Mouse (Mus musculus) midbrain, embryonic 11.5 days (tissue): ENCODE measurements around the gene Ppm1g. TPM values are rescaled to one million over a fixed set of nuclear protein-coding genes. Genes with fewer than 3 reads are reported as not detected.
A peak's percentile ranks its signal among the peaks of the same experiment; 100 is the strongest.

ENCODE experiments used
- ATAC-seq: fragments of 200-750 bp; cut with Nextera tagmentation; 2 replicates; pipeline ENCODE4 v1.8.0; 2017; ENCODE audit warnings: moderate TSS enrichment, moderate library complexity; ENCODE audit not compliant: low FRiP score
- DNase-seq: peaks from one replicate; pipeline ENCODE4 v3.0.0; 2015; ENCODE audit warnings: low spot score; ENCODE audit errors: missing footprints
- H3K27ac ChIP-seq: fragments of 300-500 bp; sonication (generic); 2 replicates; pipeline ENCODE4 v1.5.1; 2014; ENCODE audit warnings: low read depth, low read length
- H3K27me3 ChIP-seq: fragments of 300-500 bp; sonication (generic); 2 replicates; pipeline ENCODE4 v1.6.1; 2014; ENCODE audit warnings: mild to moderate bottlenecking, low read length, moderate library complexity, mixed read lengths; ENCODE audit not compliant: control insufficient read depth, insufficient read depth
- H3K36me3 ChIP-seq: fragments of 300-500 bp; sonication (generic); 2 replicates; pipeline ENCODE4 v1.6.1; 2014; ENCODE audit warnings: mild to moderate bottlenecking, low read length, moderate library complexity, mixed read lengths; ENCODE audit not compliant: control insufficient read depth, insufficient read depth
- H3K4me1 ChIP-seq: fragments of 300-500 bp; sonication (generic); 2 replicates; pipeline ENCODE4 v1.6.1; 2014; ENCODE audit warnings: low read length; ENCODE audit not compliant: control insufficient read depth, insufficient read depth
- H3K4me2 ChIP-seq: fragments of 300-500 bp; sonication (generic); 2 replicates; pipeline ENCODE4 v1.6.1; 2014; ENCODE audit warnings: mild to moderate bottlenecking, moderate library complexity
- H3K4me3 ChIP-seq: fragments of 300-500 bp; sonication (generic); 2 replicates; pipeline ENCODE4 v1.5.1; 2014; ENCODE audit warnings: low read depth, low read length
- H3K9ac ChIP-seq: fragments of 300-500 bp; sonication (generic); 2 replicates; pipeline ENCODE4 v1.6.1; 2014; ENCODE audit warnings: low read length
- H3K9me3 ChIP-seq: fragments of 300-500 bp; sonication (generic); 2 replicates; pipeline ENCODE4 v1.6.1; 2016; ENCODE audit warnings: low read length; ENCODE audit not compliant: control insufficient read depth
- WGBS: fragments of 180-500 bp; shearing (Covaris S2); extraction: QIAGEN DNeasy Blood & Tissue Kit; methylation state at CpG from one replicate; pipeline ENCODE4 v1.1.7; 2014; 5-methylcytosine and 5-hydroxymethylcytosine counted together
- polyA plus RNA-seq: library from polyadenylated mRNA; unstranded; fragments of >200 nt; fragmentation: Nextera tagmentation; extraction: Ambion mirVana; gene quantifications from 2 replicates; pipeline ENCODE4 v1.2.1, GENCODE M21; 2014

Gene Ppm1g
- polyA plus RNA-seq, 1 experiment from 2014 or later = 164 TPM

- no peak overlapping the region for H3K27ac ChIP-seq
- 96% methylated on average over 12 of the region's 12 CpGs for WGBS
- ATAC-seq (no peak), DNase-seq (peak; percentile 28)
- peaks cover 33% of the 10 kb centered on the region for H3K36me3 ChIP-seq
- no peak overlapping the region for H3K4me2 ChIP-seq
- peaks cover 17% of the 10 kb centered on the region for H3K4me1 ChIP-seq
- peaks cover 4% of the 10 kb centered on the region for H3K9me3 ChIP-seq
- H3K4me3 ChIP-seq = no peak overlapping the region
- no peak overlapping the region for H3K9ac ChIP-seq
- H3K27me3 ChIP-seq = no peaks in the 10 kb centered on the region
Observed at GRCm38 (mm10) chr5:31197072-31197471, 23.4 kb downstream of the Ppm1g start.

- ATAC-seq (no peak), DNase-seq (peak; percentile 67)
- H3K4me2 ChIP-seq = no peak overlapping the region
- 94% methylated on average over 10 of the region's 10 CpGs for WGBS
- H3K27me3 ChIP-seq = no peaks in the 10 kb centered on the region
- peaks cover 20% of the 10 kb centered on the region for H3K4me1 ChIP-seq
- peaks cover 33% of the 10 kb centered on the region for H3K36me3 ChIP-seq
- H3K9ac ChIP-seq = no peak overlapping the region
- H3K9me3 ChIP-seq = peaks cover 4% of the 10 kb centered on the region
- no peak overlapping the region for H3K4me3 ChIP-seq
- H3K27ac ChIP-seq = no peak overlapping the region
Observed at GRCm38 (mm10) chr5:31196207-31196606, 24.3 kb downstream of the Ppm1g start.

GRCm38 (mm10) chr5:31195671-31196070, 24.8 kb downstream of the Ppm1g start:
- Histone ChIP-seq H3K4me2 (no peak overlapping the region), H3K9ac (no peak overlapping the region), H3K9me3 (peaks cover 4% of the 10 kb centered on the region), H3K27me3 (no peaks in the 10 kb centered on the region), H3K4me3 (no peak overlapping the region), H3K27ac (no peak overlapping the region), H3K4me1 (peaks cover 19% of the 10 kb centered on the region), H3K36me3 (peaks cover 34% of the 10 kb centered on the region)
- DNase-seq (peak; percentile 31), ATAC-seq (no peak)
- WGBS = 94% methylated on average over 4 of the region's 4 CpGs

- peak; percentile 74 for DNase-seq
- H3K4me1 ChIP-seq = peaks cover 16% of the 10 kb centered on the region
- H3K36me3 ChIP-seq = peaks cover 30% of the 10 kb centered on the region
- no peak overlapping the region for H3K27ac ChIP-seq
- 93% methylated on average over 16 of the region's 16 CpGs for WGBS
- no peak overlapping the region for H3K4me3 ChIP-seq
- H3K9me3 ChIP-seq = no peaks in the 10 kb centered on the region
- H3K27me3 ChIP-seq = no peaks in the 10 kb centered on the region
- peak overlapping the region; percentile 83 for H3K4me2 ChIP-seq
- ATAC-seq = no peak
- no peak overlapping the region for H3K9ac ChIP-seq
Observed at GRCm38 (mm10) chr5:31194486-31195485, 25.7 kb downstream of the Ppm1g start.

GRCm38 (mm10) chr5:31193631-31194281, 26.7 kb downstream of the Ppm1g start:
- Histone ChIP-seq H3K4me2 (peak overlapping the region; percentile 83), H3K36me3 (peaks cover 27% of the 10 kb centered on the region), H3K4me1 (peaks cover 16% of the 10 kb centered on the region), H3K9me3 (no peaks in the 10 kb centered on the region), H3K27ac (peak overlapping the region; percentile 61), H3K4me3 (peak overlapping the region; percentile 86), H3K27me3 (no peaks in the 10 kb centered on the region), H3K9ac (peak overlapping the region; percentile 95)
- WGBS = 14% methylated on average over 25 of the region's 25 CpGs
- DNase-seq (no peak), ATAC-seq (no peak)

GRCm38 (mm10) chr5:31192939-31193630, 27.4 kb downstream of the Ppm1g start, which contains the start of the genes Snx17 and Eif2b4:
Snx17 (plus strand) TSS chr5:31193227.
Eif2b4 (minus strand) TSS chr5:31193430.
- ATAC-seq (peak; percentile 97), DNase-seq (peak; percentile 100)
- H3K27me3 ChIP-seq = no peaks in the 10 kb centered on the region
- H3K27ac ChIP-seq = peak within 1 kb of the TSS; percentile 61
- H3K4me1 ChIP-seq = peaks cover 16% of the 10 kb centered on the region
- peaks cover 28% of the 10 kb centered on the region for H3K36me3 ChIP-seq
- no peaks in the 10 kb centered on the region for H3K9me3 ChIP-seq
- H3K9ac ChIP-seq = peak within 1 kb of the TSS; percentile 95
- H3K4me2 ChIP-seq = peak within 1 kb of the TSS; percentile 83
- WGBS = under 1% methylated on average over 48 of the region's 48 CpGs
- peak within 1 kb of the TSS; percentile 86 for H3K4me3 ChIP-seq

GRCm38 (mm10) chr5:31192045-31192938, 28.2 kb downstream of the Ppm1g start:
- Histone ChIP-seq H3K4me1 (peaks cover 16% of the 10 kb centered on the region), H3K4me3 (peak overlapping the region; percentile 86), H3K9ac (peak overlapping the region; percentile 95), H3K4me2 (peak overlapping the region; percentile 83), H3K27me3 (no peaks in the 10 kb centered on the region), H3K36me3 (peaks cover 26% of the 10 kb centered on the region), H3K27ac (peak overlapping the region; percentile 28; the same call in 1 of the 2 replicates), H3K9me3 (no peaks in the 10 kb centered on the region)
- WGBS = 15% methylated on average over 42 of the region's 42 CpGs
- ATAC-seq (no peak), DNase-seq (peak; percentile 95)

- Histone ChIP-seq H3K4me2 (no peak overlapping the region), H3K36me3 (peaks cover 17% of the 10 kb centered on the region), H3K9ac (no peak overlapping the region), H3K27ac (no peak overlapping the region), H3K9me3 (no peaks in the 10 kb centered on the region), H3K27me3 (no peaks in the 10 kb centered on the region), H3K4me1 (peaks cover 16% of the 10 kb centered on the region), H3K4me3 (no peak overlapping the region)
- WGBS = 92% methylated on average over 9 of the region's 9 CpGs
- DNase-seq = peak; percentile 72
- no peak for ATAC-seq
Observed at GRCm38 (mm10) chr5:31190201-31190600, 30.3 kb downstream of the Ppm1g start.
